Mouse (Mus musculus): Measurements from ENCODE around the gene Ak1. TPM values are rescaled to one million over a fixed set of nuclear protein-coding genes. Genes with fewer than 3 reads are reported as not detected.

The Ak1 gene
- 157 and 266 TPM in 2 replicates for polyA plus RNA-seq (2011; ENCODE audit: insufficient read length, low read depth, missing spikeins)

DNA sequence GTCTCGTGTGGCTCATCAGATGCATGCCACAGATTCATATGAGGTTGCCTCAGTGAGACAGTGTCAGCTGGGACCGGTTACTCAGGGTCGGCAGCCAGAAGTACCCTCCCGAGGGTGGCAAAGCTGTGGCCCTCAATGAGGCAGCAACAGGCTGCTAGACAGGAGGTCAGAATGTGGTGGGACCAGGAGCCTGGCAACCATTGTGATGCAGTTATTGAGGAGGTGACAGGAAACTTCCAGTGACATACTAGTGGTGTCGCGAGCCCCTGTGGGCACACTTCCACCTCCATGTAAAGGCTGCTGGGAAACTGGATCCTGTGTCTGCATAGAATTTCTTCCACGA lies at the start of gene Ak1:
Gene Ak1 (plus strand): TSS at position 242 of the 343 bp plus-strand sequence.
- TF ChIP-seq CTCF (IDR thresholded peaks at IDR 0.05; ENCODE audit: borderline replicate concordance, insufficient read depth, low read length), result no peak
- TF ChIP-seq POLR2A (IDR thresholded peaks at IDR 0.05; ENCODE audit: low read depth, low read length), result no peak
- Histone ChIP-seq H3K27ac (ENCODE audit: insufficient read depth, low read length) (no peak within 1 kb of the TSS), H3K4me1 (ENCODE audit: control insufficient read depth, insufficient read depth, low read length) (peaks cover 14% of the 10 kb centered on the region), H3K4me3 (ENCODE audit: insufficient read depth, low read length) (no peak within 1 kb of the TSS)

DNA sequence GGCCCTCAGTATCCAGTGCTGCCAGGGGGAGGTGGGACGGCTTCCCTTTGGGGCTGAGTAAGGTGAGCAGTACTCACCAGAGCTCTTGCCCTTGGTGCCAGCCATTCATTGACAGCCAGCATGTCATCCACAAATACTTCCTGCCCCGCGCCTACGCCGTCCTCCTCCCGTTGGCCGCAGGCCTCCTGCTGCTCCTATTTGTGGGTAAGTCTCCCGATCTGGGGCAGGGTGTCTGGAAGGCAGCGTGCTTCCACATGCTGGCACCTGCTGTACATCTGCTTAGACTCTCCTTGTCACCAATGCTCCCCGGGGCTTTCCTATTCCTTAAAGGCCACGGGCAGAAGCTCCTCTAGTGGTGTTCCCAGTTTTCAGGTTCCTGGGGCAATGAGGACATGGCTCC lies 49.4 kb upstream of the Ak1 start:
- no peak overlapping the region for H3K27ac ChIP-seq (ENCODE audit: insufficient read depth, low read length)
- H3K4me3 ChIP-seq (ENCODE audit: insufficient read depth, low read length), result no peak overlapping the region
- H3K4me1 ChIP-seq (ENCODE audit: control insufficient read depth, insufficient read depth, low read length), result no peaks in the 10 kb centered on the region

DNA sequence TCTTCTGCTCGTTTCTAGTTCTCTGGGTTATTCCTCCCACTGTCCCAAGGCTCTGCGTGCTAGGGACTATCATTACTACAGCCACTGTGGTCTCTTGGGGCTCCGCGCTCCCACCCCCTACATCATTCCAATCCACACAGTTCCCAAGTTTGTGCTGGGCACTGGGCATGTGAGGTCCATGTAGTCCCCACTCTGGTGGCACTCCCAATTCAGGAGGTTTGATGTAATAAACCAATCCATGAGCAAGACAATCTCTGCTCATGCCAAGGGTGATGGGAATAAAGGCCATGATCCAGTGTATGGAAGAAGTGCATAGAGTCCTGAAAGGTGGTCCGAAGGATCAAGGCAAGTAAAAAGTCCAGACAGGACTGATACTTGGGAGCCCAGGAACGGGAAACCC lies 47.1 kb upstream of the Ak1 start, which contains the start of gene Pip5kl1:
Gene Pip5kl1 (plus strand): TSS at position 301 of the 400 bp plus-strand sequence.
- H3K4me1 ChIP-seq (ENCODE audit: control insufficient read depth, insufficient read depth, low read length), result no peaks in the 10 kb centered on the region
- H3K27ac ChIP-seq (ENCODE audit: insufficient read depth, low read length), result no peak within 1 kb of the TSS
- no peak for TF ChIP-seq CTCF (IDR thresholded peaks at IDR 0.05; ENCODE audit: borderline replicate concordance, insufficient read depth, low read length)
- no peak; the same call in 1 of the 2 replicates for TF ChIP-seq POLR2A (IDR thresholded peaks at IDR 0.05; ENCODE audit: low read depth, low read length)
- peak within 1 kb of the TSS; percentile 30 for H3K4me3 ChIP-seq (ENCODE audit: insufficient read depth, low read length)

More for the DNA sequence above, 49.4 kb upstream of the Ak1 start:
- TF ChIP-seq CTCF (IDR thresholded peaks at IDR 0.05; ENCODE audit: borderline replicate concordance, insufficient read depth, low read length), result no peak
- TF ChIP-seq POLR2A (IDR thresholded peaks at IDR 0.05; ENCODE audit: low read depth, low read length), result no peak

DNA sequence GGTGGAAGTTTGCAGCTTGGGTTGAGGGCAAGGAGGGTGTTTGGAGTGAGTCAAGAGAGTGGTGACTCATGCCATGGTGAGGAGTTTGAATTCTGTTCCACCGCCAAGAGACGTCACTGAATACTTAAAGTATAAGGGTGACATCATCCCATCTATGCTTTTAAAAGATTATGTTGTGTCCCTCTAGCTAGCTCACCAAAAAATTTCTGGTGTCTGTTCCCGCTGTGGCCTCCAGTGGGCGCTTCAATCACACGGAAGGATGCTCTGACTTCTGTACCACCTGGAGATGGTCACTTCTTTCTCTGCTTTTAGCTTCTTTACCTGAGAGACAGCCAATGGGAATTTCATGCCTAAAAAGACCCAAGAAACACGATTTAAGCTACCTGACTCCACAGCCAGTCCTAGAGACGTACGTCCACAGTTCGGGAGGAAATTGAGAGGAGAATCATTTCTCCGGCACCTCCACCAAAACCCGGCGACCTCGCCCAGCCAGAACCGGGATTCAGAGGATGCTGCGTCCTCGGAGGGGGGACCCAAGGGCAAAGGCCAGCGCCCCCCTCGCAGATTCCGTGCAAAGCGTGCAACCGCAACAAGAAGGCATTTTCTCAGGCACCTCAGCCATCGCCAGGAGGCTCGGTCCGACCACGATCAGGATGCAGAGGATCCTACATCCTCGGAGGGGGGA lies 46.5 kb upstream of the Ak1 start:
- 0 out of 2 replicates have a peak, but pooled peaks have one; percentile 23 for TF ChIP-seq CTCF (IDR thresholded peaks at IDR 0.05; ENCODE audit: borderline replicate concordance, insufficient read depth, low read length)
- no peak; the same call in 1 of the 2 replicates for TF ChIP-seq POLR2A (IDR thresholded peaks at IDR 0.05; ENCODE audit: low read depth, low read length)
- no peaks in the 10 kb centered on the region for H3K4me1 ChIP-seq (ENCODE audit: control insufficient read depth, insufficient read depth, low read length)
- no peak overlapping the region for H3K27ac ChIP-seq (ENCODE audit: insufficient read depth, low read length)
- peak overlapping the region; percentile 30 for H3K4me3 ChIP-seq (ENCODE audit: insufficient read depth, low read length)

DNA sequence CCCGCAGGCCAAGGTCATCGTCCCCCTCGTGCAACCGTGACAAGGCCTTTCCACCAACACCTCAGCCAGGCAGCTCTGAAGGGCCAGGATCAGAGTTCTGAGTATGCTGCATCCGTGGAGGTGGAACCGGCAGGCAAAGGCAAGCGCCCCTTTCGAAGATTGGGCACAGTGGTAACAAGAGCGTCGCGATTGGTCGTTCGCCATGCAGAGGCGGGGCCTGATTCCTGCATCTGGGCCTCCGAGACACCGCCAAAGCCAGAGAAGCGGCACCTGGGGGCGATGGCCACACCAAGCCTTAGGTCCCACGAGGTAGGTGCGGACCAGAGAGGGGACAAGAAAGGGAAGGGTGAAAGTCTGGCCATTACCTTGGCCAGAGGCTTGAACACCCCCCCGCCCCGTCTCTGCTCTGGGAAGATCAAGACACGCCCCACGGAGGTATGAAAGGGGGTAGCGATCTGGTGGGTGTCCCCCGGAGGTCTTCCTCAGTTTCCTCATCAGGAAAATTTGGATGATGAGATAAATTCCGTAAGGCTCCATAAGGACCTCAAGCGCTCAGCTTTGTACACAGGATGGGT lies 45.9 kb upstream of the Ak1 start, which contains the start of gene 9430097D07Rik:
Gene 9430097D07Rik (minus strand): TSS at position 99 of the 575 bp plus-strand sequence.
- Histone ChIP-seq H3K4me3 (ENCODE audit: insufficient read depth, low read length) (peak within 1 kb of the TSS; percentile 30), H3K4me1 (ENCODE audit: control insufficient read depth, insufficient read depth, low read length) (no peaks in the 10 kb centered on the region), H3K27ac (ENCODE audit: insufficient read depth, low read length) (no peak within 1 kb of the TSS)
- TF ChIP-seq CTCF (IDR thresholded peaks at IDR 0.05; ENCODE audit: borderline replicate concordance, insufficient read depth, low read length) (no peak), POLR2A (IDR thresholded peaks at IDR 0.05; ENCODE audit: low read depth, low read length) (no peak)

DNA sequence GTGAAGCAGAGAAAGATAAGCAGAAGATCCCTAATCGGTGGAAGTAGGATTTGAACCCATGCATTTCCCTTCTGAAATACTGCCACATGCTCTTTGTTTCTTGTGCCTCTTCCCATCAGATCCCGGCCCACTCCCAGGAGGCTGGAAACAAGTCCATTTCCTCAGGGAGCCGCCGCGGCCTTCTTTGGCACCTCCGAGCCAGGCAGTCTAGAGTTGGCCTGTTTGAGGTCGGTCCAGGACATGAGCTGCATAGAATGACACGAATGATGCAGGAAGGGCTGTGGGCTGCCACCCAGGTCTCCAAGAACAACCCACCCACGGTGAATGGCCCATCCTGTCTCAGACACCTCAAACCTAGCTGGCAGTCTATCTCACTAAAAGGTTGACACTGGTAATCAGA lies 45.0 kb upstream of the Ak1 start:
- no peak for TF ChIP-seq CTCF (IDR thresholded peaks at IDR 0.05; ENCODE audit: borderline replicate concordance, insufficient read depth, low read length)
- TF ChIP-seq POLR2A (IDR thresholded peaks at IDR 0.05; ENCODE audit: low read depth, low read length), result no peak
- Histone ChIP-seq H3K4me3 (ENCODE audit: insufficient read depth, low read length) (no peak overlapping the region), H3K27ac (ENCODE audit: insufficient read depth, low read length) (no peak overlapping the region), H3K4me1 (ENCODE audit: control insufficient read depth, insufficient read depth, low read length) (no peaks in the 10 kb centered on the region)

DNA sequence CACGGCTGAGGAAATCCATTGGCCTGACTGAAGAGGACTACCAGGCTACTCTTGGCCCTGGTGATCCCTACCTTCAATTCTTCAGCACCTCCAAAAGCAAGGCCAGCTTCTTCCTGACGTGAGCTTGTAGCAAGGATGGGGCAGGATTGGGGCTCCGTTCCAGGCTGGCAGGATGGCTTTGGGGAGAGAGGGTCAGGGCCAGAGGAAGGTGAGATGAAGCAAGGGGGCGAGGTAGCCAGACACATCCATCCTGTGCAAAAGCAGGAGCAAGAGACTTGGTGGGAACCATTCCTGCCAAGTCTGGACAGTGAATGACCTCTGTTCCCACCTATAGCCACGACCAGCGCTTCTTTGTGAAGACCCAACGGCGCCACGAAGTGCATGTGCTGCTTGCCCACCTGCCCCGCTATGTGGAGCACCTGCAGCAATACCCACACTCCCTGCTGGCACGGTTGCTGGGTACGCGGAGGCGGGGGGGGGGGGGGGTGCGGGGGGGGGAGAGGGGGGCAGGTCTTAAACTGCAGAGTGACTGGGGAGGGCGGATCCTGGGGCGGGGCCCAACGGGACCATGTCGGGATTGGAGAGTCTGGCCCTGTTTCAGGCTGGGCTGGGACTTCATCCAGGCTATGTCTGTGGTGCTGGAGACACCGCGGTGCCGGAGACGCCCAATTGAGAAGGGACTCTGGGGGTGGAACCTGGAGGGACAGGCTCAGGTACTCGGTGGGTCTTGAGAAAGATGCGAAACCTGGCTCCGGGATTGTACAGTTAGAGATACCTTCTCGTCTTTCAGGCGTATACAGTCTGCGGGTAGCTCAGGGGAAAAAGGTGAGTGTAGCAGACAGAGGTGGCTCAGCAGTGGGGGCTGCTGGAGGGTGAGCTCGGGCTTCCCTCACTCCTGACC lies 43.2 kb upstream of the Ak1 start:
- Histone ChIP-seq H3K4me3 (ENCODE audit: insufficient read depth, low read length) (no peak overlapping the region), H3K4me1 (ENCODE audit: control insufficient read depth, insufficient read depth, low read length) (no peaks in the 10 kb centered on the region), H3K27ac (ENCODE audit: insufficient read depth, low read length) (no peak overlapping the region)
- TF ChIP-seq CTCF (IDR thresholded peaks at IDR 0.05; ENCODE audit: borderline replicate concordance, insufficient read depth, low read length) (no peak), POLR2A (IDR thresholded peaks at IDR 0.05; ENCODE audit: low read depth, low read length) (no peak)

DNA sequence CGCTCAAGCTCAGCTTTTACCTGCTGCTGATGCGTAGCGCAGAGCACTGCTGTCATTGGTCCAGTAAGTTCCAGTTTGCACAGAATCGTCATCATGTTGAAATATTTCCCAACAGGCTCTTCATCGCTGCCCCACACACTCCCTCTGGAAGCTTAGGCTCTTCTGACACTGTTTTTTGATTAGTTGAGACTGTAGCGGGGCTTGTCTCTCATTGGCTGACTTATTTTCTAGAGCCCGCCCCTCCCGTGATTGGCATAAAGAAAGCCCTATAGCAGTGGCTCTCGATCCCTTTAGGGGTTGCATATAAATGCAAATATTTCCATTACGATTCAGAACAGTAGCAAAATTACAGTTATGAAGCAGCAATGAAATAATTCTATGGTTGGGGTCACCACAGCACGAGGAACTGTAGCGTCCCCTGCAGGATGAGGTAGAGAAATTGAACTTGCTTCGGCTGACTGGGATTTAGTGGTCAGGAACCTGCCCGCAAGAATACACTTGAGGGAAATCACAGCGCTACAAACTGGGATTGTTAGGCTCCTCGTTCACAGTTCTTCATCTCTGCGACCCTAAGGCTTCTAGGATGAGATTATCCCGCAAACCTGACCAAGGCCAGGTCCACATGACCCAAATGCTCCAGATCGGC lies 40.0 kb upstream of the Ak1 start:
- TF ChIP-seq POLR2A (IDR thresholded peaks at IDR 0.05; ENCODE audit: low read depth, low read length), result no peak
- TF ChIP-seq CTCF (IDR thresholded peaks at IDR 0.05; ENCODE audit: borderline replicate concordance, insufficient read depth, low read length), result no peak
- H3K4me1 ChIP-seq (ENCODE audit: control insufficient read depth, insufficient read depth, low read length), result peaks cover 2% of the 10 kb centered on the region; the same call in 1 of the 2 replicates
- H3K4me3 ChIP-seq (ENCODE audit: insufficient read depth, low read length), result no peak overlapping the region
- no peak overlapping the region for H3K27ac ChIP-seq (ENCODE audit: insufficient read depth, low read length)

Data from embryonic fibroblast, embryonic 13.5 days (primary cell).